Mouse (Mus musculus): ENCODE measurements around the gene Gtf2i. TPM values are rescaled to one million over a fixed set of nuclear protein-coding genes. Genes with fewer than 3 reads are reported as not detected.

Gtf2i gene
- total RNA-seq, 2 experiments from 2014 or later = 201 to 208 TPM

GRCm38 (mm10) chr5:134250601-134251000 lies 64.0 kb downstream of the Gtf2i start:
- intact Hi-C loops (cut with DNase I) = no loop called here
- DNase-seq = no peak

DNA sequence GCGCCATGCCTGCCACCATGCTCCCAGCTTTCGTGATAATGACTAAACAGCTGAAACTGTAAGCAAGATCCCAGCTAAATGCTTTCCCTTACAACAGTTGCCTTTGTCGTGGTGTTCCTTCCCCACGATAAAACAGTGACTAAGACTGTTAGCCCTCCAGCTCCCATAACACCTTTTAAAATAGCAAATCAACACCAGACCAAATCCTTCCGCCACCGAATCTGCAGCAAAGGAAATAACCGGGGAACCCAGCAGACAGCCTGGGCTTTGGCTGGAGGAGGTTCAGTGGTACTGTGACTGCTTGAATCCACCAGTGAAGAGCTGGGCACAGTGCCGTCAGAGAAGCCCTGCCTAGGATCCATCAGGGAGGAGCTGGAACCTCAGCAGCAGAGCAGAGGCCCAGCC lies 65.3 kb downstream of the Gtf2i start:
- intact Hi-C loops (cut with DNase I) = no loop called here
- DNase-seq = no peak

DNA sequence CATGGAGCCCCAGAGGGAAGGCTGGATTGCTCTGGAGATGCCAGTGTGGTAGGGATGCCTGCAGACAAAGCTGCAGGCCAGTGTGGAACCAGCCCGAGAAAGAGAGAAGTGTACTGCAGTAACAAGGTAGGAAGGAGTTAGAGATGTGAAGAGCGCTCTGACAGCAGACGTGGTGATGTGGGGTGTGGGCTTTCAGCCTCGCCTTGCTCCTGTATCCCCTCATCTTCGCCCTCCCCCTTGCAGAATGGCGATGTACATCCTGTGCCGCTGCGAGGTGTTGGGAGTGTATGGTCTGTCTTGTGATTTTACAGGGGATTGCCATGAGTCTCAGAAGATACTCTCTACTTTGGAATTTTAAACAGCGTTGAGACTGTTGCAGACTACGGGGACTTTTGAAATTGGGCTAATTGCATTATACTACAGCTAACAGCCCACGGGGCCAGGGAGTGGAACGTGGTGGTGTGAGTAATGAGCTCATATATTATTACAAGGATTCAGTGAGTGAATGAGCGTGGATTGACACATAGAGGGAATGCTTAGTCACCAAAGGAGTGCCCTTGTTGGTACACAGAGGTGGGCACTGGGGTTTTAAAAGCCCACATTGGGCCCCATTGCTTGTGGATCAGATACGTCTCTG lies 65.8 kb downstream of the Gtf2i start:
- DNase-seq = no peak
- intact Hi-C loops (cut with DNase I) = no loop called here

GRCm38 (mm10) chr5:134246146-134246545 lies 68.4 kb downstream of the Gtf2i start:
- no peak for DNase-seq
- intact Hi-C loops (cut with DNase I) = no loop called here

DNA sequence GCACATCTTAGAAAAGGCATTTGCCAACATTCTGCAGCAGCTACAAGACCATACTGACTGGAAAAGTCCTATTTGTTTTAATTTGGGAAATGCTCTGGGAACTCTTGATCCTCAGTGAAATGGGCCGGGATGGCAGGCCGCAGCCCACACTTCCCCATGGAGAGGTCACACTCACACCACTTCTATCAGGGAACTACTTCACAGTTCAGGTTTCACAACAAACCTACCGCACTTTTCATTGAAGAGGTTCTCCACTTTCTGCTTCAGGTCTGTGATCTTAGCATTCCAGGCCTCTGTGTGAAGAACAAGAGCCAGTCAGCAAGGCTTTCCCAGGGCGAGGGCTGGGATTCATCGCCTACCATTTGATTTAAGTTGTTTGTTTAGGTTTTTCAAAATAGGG lies 69.7 kb downstream of the Gtf2i start:
- no peak for DNase-seq
- intact Hi-C loops (cut with DNase I) = no loop called here

DNA sequence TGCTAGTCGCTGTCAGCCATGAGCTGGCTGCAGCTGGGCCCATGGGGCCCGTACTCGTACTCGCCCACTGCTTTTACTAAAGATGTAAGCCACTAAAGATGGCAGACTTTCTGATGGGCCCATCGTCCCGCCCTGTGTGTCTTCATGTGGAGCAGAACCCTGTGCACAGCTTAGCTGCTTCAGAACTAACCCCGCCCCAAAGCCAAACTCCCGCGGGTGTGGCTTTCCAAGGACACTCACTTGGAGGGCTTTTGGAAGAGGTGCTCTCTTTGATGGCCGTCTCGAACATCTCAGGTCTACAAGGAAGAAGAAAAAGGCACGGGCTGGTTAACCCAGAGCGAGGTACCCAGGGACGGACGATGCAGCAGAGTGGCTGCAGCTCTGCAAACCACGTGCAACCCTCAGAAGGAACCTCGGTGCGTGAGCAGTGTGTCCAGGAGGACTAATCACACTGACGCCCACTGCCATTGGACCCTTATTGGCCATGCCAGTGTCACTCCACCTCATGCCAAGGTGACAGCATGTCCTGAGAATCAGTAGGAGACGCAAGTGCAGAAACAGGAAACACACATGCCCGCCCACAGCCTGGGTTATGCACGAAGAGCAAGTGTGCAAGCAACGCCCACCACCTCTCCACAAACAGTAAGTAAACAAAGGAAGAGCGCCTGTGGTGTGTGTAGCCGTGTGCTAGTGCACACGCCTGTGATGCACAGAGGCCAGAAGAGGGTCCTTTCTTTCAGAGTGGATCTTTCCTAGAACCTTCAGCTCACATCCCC lies 70.7 kb downstream of the Gtf2i start:
- intact Hi-C loops (cut with DNase I) = no loop called here
- DNase-seq = no peak

DNA sequence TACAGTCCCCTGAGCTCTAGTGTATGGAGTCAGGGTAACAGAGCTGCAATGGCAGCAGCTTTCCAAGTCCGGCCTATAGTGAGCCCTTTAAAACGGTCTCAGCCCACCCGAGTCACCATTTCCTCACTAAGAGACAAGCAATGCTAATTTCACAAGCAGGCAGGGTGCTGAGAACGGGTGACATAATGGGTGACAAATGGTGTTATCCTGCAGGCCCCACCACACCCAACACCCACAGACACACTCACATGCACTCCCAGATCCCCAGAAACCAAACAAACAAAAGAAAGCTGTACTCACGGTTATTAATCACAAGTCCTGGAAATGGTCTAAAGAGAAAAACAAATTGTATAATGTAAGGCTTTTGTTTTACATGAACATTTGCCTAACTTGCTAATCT lies 72.7 kb downstream of the Gtf2i start:
- no peak for DNase-seq
- intact Hi-C loops (cut with DNase I) = no loop called here

- no peak for DNase-seq
- intact Hi-C loops (cut with DNase I) = no loop called here
Observed at GRCm38 (mm10) chr5:134237936-134238760, 76.4 kb downstream of the Gtf2i start.

GRCm38 (mm10) chr5:134237508-134237907 lies 77.1 kb downstream of the Gtf2i start:
- intact Hi-C loops (cut with DNase I) = no loop called here
- DNase-seq = no peak

GRCm38 (mm10) chr5:134236796-134237195 lies 77.8 kb downstream of the Gtf2i start:
- intact Hi-C loops (cut with DNase I) = no loop called here
- DNase-seq = no peak

- no peak for DNase-seq
- intact Hi-C loops (cut with DNase I) = no loop called here
Observed at GRCm38 (mm10) chr5:134236241-134236640, 78.3 kb downstream of the Gtf2i start.

- DNase-seq = peak in 1 of 2 experiments; percentile 26
- intact Hi-C loops (cut with DNase I) = no loop called here
Observed at GRCm38 (mm10) chr5:134235111-134235510, 79.4 kb downstream of the Gtf2i start.

- DNase-seq = no peak
- intact Hi-C loops (cut with DNase I) = no loop called here
Observed at GRCm38 (mm10) chr5:134234205-134234604, 80.4 kb downstream of the Gtf2i start.

GRCm38 (mm10) chr5:134233244-134233651 lies 81.3 kb downstream of the Gtf2i start:
- intact Hi-C loops (cut with DNase I) = no loop called here
- no peak for DNase-seq

DNA sequence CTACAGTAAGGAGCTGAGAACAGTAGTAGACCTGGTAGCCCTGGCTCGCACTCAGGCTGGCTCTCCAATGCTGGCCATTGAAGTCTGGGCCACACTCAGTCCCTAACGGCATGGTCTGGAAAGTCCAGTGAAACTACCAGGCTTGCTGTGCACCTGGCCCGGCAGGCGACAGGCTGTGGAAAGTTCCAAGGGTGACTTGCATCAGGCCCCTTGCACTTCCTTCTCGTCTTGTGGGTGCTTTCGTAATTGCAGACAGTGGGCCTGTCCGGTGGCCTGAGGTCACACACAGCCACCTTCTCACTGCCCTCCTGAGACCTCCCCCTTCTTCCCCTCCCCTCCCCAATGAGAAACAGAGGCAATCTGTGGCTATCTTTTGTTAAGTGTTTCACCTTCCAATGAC lies 82.0 kb downstream of the Gtf2i start:
- intact Hi-C loops (cut with DNase I) = no loop called here
- peak; percentile 47 to 52 for DNase-seq

GRCm38 (mm10) chr5:134232111-134232510 lies 82.4 kb downstream of the Gtf2i start:
- peak in 1 of 2 experiments; percentile 25 for DNase-seq
- intact Hi-C loops (cut with DNase I) = no loop called here

GRCm38 (mm10) chr5:134231376-134231775 lies 83.2 kb downstream of the Gtf2i start:
- peak in 1 of 2 experiments; percentile 52 for DNase-seq
- intact Hi-C loops (cut with DNase I) = no loop called here

DNA sequence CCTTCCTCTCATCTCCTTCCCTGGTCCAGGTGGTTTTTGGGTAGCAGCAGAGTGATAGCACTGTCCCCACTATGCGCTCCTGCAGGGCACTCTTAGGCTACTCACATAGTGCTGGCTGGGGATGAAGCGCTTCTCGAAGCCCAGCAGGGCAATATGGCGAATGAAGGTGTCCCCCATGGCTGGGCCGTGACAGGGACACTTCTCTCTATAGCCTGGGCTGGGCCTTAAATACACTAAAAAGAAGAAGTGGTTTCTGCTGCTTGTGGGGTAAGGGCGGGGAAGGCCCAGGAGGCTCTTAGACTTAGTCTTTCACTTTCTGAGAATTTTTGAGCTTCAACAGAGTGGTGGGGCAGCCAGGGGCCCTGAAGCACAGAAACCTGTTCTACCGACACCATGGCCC lies 85.2 kb downstream of the Gtf2i start, which contains the start of gene Ncf1:
TSS of gene Ncf1 (minus strand) at position 235 of the 400 bp plus-strand sequence.
- peak in 1 of 2 experiments; percentile 47 for DNase-seq
- intact Hi-C loops (cut with DNase I) = loop anchor here (2.0 kb wide), 1 partner anchor 41 kb away; no protein-coding TSS in a partner anchor

GRCm38 (mm10) chr5:134228249-134228638 lies 86.3 kb downstream of the Gtf2i start:
- no peak for DNase-seq
- intact Hi-C loops (cut with DNase I) = loop anchor here (2.0 kb wide), 1 partner anchor 39 kb away; no protein-coding TSS in a partner anchor

DNA sequence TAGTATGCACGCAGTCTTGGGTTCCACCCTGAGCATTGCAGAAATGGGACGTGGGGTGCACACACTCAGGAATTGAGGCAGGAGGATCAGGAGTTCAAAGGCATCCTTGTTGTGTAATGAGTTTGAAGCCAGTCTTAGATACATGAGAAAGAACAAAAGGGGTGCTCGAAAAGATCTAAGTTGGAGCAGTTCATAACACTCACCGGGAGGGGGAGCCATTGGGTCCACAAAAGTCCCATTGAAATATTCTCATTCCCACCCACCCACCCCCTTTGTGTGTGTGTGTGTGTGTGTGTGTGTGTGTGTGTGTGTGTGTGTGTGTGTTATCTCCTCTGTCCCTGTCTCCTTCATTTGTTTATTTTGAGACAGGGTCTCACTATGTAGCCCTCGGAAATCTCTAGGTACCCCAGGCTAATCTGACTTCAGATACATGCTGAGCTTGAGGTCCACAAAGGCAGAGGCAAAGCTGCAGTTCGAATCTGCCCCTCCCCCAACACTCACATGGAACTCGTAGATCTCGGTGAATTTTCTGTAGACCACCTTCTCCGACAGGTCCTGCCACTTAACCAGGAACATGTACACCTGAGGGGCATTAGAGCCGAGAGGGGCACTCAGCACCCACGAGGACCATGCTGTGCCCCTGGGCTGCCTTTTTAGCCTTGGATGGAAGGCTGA lies 86.8 kb downstream of the Gtf2i start:
- peak in 1 of 2 experiments; percentile 37 for DNase-seq
- intact Hi-C loops (cut with DNase I) = loop anchor here (2.0 kb wide), 2 partner anchors 39 to 115 kb away; no protein-coding TSS in a partner anchor
